Mouse (Mus musculus): ENCODE results near the gene Rere.
"Not testable (repeated sequence)": the region's sequence is repeated elsewhere in the genome, so short reads cannot be mapped to it uniquely, and the experiment has no call there.

The Rere gene

GRCm38 (mm10) chr4:150531869-150532268 is 250.4 kb downstream of the Rere start:
- no peak for ATAC-seq (ENCODE audit: insufficient number of reproducible peaks, low FRiP score, low TSS enrichment)

DNA sequence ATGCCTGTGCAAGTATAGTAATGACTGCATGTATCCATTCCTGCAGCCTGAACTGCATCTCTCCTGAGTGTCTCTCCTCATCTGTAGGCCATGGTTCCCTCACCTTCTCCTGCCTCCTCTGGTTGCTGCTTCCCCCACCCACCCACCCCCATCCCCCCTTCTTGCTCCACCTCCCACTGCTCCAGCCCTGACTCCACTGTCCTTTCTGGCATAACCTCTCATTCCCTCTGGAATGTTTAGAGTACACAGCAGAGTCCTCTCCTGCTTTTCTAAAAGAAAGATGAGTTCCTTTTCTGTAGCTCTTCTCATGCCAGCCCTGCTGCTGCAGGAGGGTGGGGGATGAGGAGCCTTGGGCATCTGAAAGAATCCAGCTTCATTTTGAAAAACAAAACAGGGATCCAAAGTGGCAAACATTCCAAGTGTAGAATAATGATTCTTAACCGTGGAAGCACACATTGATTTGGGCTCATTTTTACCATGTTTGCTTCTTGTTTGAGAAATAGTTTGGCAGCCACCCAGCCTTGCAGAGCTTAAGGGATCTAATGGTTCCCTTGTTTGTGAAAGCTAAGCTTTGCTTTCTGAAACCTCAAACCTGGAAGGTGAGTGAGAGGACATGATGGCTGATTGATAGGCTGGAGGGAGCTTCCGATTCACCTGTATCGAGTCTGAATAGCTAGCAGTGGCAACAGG is 255.5 kb downstream of the Rere start:
- no peak for ATAC-seq (ENCODE audit: insufficient number of reproducible peaks, low FRiP score, low TSS enrichment)

DNA sequence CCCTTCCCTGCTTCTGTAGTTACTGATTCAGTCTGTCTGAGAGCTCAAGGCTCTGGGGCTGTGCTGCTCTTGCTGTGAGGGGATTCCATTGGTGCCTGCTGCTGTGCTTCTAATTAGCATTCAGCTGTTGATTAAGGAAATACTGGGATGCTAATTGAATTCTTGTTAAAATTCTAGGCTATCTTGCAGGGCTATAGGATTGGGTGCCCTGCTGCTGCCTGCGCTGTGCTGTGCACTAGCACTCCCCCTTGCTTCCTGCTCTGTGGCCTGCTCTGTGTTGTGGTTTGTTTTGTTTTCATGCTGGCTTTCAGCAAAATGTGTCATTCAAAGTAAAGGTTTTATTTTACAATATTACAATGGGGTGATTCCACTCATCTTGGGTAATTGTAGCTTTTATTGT is 258.4 kb downstream of the Rere start:
- ATAC-seq (ENCODE audit: insufficient number of reproducible peaks, low FRiP score, low TSS enrichment) = no peak

DNA sequence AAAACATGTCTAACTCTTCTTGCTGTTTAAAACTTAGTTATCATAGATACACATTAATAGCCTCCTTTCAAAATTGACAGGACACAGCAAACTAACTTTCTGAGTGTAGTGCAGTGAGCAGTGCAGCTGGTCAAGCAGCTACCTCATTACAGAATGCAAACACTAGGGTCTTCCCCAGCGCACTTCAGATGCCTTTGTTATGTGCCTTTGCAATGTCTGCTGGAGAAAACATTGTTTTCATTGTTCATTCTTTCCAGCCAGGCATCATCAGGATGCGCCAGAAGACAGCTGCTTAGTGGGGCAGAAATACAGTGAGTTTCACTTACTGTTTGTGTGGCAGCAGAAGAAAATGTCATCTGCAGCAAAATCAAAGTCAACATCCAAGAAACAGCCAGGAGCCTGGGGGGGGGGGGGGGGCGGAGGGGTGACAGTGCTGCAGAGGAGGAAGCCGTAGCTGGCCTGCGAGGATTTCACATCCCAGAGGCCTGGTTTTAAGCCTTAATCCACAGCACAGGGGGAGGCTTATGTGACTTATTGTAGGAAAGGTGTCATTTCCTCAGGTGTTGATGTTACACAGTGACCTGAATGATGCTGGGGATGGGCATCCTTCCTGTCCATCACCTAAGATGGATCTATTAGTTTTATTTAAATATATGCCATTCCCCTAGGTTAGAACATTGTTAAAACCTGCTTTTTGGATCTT is 259.1 kb downstream of the Rere start:
- ATAC-seq (ENCODE audit: insufficient number of reproducible peaks, low FRiP score, low TSS enrichment) = no peak

- ATAC-seq (ENCODE audit: insufficient number of reproducible peaks, low FRiP score, low TSS enrichment) = no peak
Measured at GRCm38 (mm10) chr4:150544231-150544630, 262.8 kb downstream of the Rere start.

DNA sequence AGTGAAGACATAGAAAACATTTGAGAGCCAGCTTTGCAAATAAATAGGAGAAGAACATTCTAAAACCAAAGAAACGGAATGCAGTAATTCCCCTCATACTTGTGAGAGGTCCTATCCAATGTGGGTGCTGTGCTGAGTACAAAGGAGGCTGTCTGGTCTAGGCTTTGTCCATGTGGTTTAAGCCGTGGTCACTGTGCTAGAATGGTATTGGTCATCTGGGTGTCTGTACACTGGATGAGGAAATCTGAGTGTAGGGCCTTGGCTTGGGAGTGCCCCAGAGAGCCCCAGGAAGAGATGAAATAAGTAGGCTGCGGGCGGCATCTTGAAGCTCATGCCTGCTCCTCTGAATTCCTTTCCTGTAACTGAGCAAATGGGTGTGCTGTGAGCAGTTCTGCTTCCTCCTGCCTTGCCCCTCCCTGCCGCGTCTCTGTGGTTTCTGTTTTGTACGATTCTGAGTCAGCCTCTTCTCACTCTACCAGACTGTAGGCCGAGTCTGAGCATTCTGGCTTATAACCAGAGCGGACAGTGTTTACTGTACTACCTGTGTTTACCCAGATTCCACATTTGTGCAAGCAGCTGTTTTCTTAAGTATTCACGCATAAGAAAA is 263.3 kb downstream of the Rere start:
- ATAC-seq (ENCODE audit: insufficient number of reproducible peaks, low FRiP score, low TSS enrichment) = no peak

GRCm38 (mm10) chr4:150545775-150546174 is 264.3 kb downstream of the Rere start:
- no peak for ATAC-seq (ENCODE audit: insufficient number of reproducible peaks, low FRiP score, low TSS enrichment)

- not testable (repeated sequence) for ATAC-seq (ENCODE audit: insufficient number of reproducible peaks, low FRiP score, low TSS enrichment)
Measured at GRCm38 (mm10) chr4:150546296-150546695, 264.9 kb downstream of the Rere start.

DNA sequence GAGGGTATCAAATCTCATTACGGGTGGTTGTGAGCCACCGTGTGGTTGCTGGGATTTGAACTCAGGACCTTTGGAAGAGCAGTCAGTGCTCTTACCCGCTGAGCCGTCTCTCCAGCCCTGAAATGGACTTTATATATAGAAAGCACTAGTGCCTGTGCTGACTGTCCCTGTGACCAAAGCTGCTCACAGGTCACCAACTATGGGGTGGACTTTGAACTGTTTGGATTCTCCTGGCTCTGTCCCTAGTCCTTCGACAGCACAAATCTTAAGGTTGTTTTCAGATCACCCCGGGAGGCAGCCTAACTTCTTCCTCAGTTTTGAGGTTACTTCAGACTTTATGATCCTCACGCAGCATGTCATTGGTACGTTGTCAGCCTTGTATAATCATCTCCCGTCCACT is 267.9 kb downstream of the Rere start:
- ATAC-seq (ENCODE audit: insufficient number of reproducible peaks, low FRiP score, low TSS enrichment) = no peak

GRCm38 (mm10) chr4:150549989-150550716 is 268.7 kb downstream of the Rere start:
- no peak for ATAC-seq (ENCODE audit: insufficient number of reproducible peaks, low FRiP score, low TSS enrichment)

- ATAC-seq (ENCODE audit: insufficient number of reproducible peaks, low FRiP score, low TSS enrichment) = no peak
Measured at GRCm38 (mm10) chr4:150551390-150551789, 269.9 kb downstream of the Rere start.

DNA sequence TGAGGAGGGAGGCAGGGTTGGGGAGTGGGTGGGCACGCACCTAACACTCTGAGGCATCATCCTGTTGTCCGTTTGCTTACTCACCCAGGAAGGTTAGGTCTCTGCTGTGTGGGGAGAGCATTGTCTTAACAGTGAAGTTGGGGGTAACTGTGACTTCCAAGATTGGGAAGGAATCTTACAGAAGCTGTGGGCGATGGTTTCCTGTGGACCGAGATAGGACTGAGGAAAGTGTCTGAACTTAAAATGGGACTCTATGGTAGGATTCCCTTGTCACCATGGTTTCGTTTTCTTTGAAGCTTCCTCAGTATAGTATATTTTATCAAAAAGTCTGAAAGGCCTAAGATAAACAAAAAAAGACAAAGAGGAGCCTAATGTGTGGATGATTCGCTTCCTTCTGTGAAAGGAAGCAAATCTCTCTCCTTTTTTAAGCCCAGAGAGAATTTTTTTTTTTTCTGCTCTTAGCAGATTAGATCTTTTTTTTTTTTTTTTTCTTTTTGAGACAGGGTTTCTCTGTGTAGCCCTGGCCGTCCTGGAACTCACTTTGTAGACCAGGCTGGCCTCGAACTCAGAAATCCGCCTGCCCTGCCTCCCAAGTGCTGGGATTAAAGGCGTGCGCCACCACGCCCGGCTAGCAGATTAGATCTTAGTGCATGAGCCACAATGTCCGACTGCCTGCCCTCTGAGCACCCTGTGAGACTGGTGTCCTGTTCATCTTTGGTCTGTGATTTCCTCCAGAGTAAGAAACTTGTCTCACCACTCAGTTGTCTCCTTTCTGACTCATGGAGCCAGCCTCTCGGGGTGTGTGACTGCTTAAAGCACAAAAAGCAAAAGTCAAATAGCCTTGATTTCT is 271.5 kb downstream of the Rere start:
- ATAC-seq (ENCODE audit: insufficient number of reproducible peaks, low FRiP score, low TSS enrichment) = no peak

GRCm38 (mm10) chr4:150555783-150556182 is 274.3 kb downstream of the Rere start:
- ATAC-seq (ENCODE audit: insufficient number of reproducible peaks, low FRiP score, low TSS enrichment) = no peak

DNA sequence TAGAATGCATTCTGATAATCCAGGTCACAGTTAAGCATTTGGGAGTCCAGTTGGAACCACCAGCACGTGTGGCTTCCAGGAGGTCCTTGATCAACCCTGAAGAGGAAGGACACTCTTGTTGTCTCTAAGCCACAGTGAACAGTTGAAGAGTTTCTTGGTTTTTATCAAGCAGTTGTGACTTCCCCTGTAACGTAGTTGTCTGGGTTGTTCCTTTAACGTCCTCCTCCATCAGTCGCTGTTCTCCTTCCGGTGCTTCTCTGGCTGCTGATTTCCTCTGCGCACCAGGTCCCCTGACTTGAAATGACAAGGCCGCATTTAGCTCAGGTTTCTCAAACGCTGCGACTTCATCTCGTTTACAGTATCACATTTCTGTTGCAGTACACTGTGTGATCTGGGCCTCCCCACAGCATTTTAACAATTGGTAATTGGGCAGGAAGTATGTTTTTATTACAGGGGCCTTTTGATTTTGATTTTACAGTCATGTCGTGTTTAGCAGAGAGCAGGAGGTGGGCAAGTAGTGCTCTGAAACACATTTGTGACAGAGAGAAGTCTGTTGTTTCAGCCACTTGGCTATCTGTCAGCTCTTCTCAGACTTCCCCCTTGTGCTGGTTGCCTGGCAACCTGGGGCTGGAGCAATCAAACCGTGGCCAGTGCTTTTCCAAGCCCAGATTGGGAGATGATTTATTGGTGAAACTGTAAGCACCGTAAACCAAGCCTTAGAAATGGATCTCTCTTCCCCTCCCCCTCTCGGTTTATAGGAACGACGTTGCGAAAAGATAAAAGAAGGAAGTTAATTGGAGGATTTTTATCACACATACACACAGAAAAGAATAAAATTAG is 275.2 kb downstream of the Rere start:
- ATAC-seq (ENCODE audit: insufficient number of reproducible peaks, low FRiP score, low TSS enrichment) = peak; percentile 84

- ATAC-seq (ENCODE audit: insufficient number of reproducible peaks, low FRiP score, low TSS enrichment) = not testable (repeated sequence)
Measured at GRCm38 (mm10) chr4:150557289-150557688, 275.8 kb downstream of the Rere start.

- ATAC-seq (ENCODE audit: insufficient number of reproducible peaks, low FRiP score, low TSS enrichment) = no peak
Measured at GRCm38 (mm10) chr4:150557976-150558375, 276.5 kb downstream of the Rere start.

GRCm38 (mm10) chr4:150559514-150559913 is 278.1 kb downstream of the Rere start:
- no peak for ATAC-seq (ENCODE audit: insufficient number of reproducible peaks, low FRiP score, low TSS enrichment)

GRCm38 (mm10) chr4:150563281-150563680 is 281.8 kb downstream of the Rere start:
- no peak for ATAC-seq (ENCODE audit: insufficient number of reproducible peaks, low FRiP score, low TSS enrichment)

DNA sequence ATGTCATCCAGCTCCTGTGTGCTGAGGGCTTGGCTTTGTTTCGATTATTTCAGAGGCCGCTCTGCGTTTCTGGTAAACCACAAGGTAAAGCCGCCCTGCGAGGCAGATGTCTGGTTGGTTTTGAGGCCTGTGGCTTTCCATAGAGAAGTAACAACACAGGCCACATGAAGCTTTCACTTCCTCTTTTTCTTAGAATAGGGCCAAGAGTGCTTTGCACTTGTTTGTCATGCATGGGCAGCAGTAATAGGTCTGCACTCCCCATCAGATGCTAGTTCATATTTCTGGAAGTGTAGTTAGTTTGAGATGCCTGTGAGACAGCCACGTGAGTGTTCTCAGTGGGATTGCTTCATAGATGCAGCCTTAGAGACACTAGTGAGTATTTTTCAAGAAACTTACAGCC is 284.7 kb downstream of the Rere start:
- ATAC-seq (ENCODE audit: insufficient number of reproducible peaks, low FRiP score, low TSS enrichment) = no peak
